Mouse (Mus musculus) embryonic facial prominence, embryonic 12.5 days (tissue): ENCODE results near the gene Nfkbid. TPM values are rescaled to one million over a fixed set of nuclear protein-coding genes. Genes with fewer than 3 reads are reported as not detected.

Experiments
- ATAC-seq: fragments of 200-750 bp; cut with Nextera tagmentation; 2 replicates; pipeline ENCODE4 v1.8.0; 2017; ENCODE audit not compliant: insufficient number of reproducible peaks, insufficient read depth, low FRiP score, low TSS enrichment
- H3K27ac ChIP-seq: fragments of 300-500 bp; sonication (generic); 2 replicates; pipeline ENCODE4 v1.5.1; 2016; ENCODE audit warnings: mild to moderate bottlenecking
- H3K27me3 ChIP-seq: fragments of 300-500 bp; sonication (generic); 2 replicates; pipeline ENCODE4 v1.6.1; 2016; ENCODE audit warnings: mild to moderate bottlenecking, moderate library complexity
- H3K36me3 ChIP-seq: fragments of 300-500 bp; sonication (generic); 2 replicates; pipeline ENCODE4 v1.6.1; 2016; ENCODE audit warnings: mild to moderate bottlenecking
- H3K4me1 ChIP-seq: fragments of 300-500 bp; sonication (generic); 2 replicates; pipeline ENCODE4 v1.6.1; 2016
- H3K4me2 ChIP-seq: fragments of 300-500 bp; sonication (generic); replicated peaks from 2 replicates; pipeline ENCODE4 v1.6.1; 2016; ENCODE audit warnings: mild to moderate bottlenecking, moderate library complexity
- H3K4me3 ChIP-seq: fragments of 300-500 bp; sonication (generic); 2 replicates; pipeline ENCODE4 v1.5.1; 2016; ENCODE audit warnings: mild to moderate bottlenecking
- H3K9ac ChIP-seq: fragments of 300-500 bp; sonication (generic); 2 replicates; pipeline ENCODE4 v1.6.1; 2016; ENCODE audit warnings: mild to moderate bottlenecking, moderate library complexity
- H3K9me3 ChIP-seq: fragments of 300-500 bp; sonication (generic); 2 replicates; pipeline ENCODE4 v1.6.1; 2016; ENCODE audit warnings: mild to moderate bottlenecking, moderate library complexity
- WGBS: fragments of 180-500 bp; shearing (Covaris S2); methylation state at CpG from one replicate; pipeline ENCODE4 v1.1.7; 2016; 5-methylcytosine and 5-hydroxymethylcytosine counted together
- polyA plus RNA-seq: library from polyadenylated mRNA; unstranded; fragments of >200 nt; fragmentation: Nextera tagmentation; extraction: Ambion mirVana; gene quantifications from 2 replicates; pipeline ENCODE4 v1.2.1, GENCODE M21; 2016

The Nfkbid gene
- polyA plus RNA-seq, 1 experiment from 2014 or later, result 2.1 TPM

DNA sequence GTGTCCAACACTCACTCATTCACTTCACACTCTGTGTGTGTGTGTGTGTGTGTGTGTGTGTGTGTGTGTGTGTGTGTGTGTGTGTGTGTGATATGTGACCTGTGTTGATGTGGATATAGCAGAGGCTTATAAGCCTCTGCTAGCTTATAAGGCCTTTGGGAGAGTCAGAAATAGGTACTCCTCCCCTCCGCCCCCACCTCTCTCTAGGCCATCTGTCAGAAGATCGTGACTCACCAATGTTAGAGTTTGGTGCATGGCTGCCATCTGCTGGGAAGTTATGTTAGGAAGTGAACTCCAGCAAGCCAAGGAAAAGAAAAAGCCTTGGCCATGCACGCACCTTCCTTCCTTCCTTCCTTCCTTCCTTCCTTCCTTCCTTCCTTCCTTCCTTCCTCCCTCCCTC is 10.3 kb downstream of the Nfkbid start:
- WGBS, result 17% methylated on average over 3 of the region's 3 CpGs
- ATAC-seq, result no peak
- H3K9ac ChIP-seq, result no peak overlapping the region
- H3K27me3 ChIP-seq, result peaks cover 12% of the 10 kb centered on the region; the same call in 1 of the 2 replicates
- peaks cover 15% of the 10 kb centered on the region for H3K36me3 ChIP-seq
- H3K27ac ChIP-seq, result no peak overlapping the region
- H3K4me1 ChIP-seq, result no peaks in the 10 kb centered on the region
- H3K4me2 ChIP-seq, result no peak overlapping the region
- H3K4me3 ChIP-seq, result no peak overlapping the region
- no peaks in the 10 kb centered on the region for H3K9me3 ChIP-seq

DNA sequence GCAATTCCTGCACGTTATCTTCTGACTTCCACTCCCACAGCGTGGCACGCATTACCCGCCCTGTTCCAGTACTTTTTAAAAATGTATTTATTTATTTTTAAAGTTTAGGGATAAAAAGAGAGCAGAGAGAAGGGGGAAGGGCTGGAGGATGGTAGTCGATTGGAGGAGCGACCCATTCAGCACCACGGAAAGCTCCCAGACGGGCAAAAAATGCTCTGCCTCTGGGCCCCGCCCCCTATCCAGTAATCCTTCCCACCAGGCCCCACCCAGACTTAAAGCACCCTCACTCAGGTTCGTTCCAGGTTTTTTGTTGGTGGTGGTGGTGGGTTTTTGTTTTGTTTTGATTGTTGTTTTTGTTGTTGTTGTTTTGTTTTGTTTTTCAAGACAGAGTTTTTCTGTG is 12.7 kb downstream of the Nfkbid start:
- Histone ChIP-seq H3K4me3 (no peak overlapping the region), H3K4me2 (no peak overlapping the region), H3K27me3 (peaks cover 23% of the 10 kb centered on the region), H3K4me1 (no peaks in the 10 kb centered on the region), H3K9ac (no peak overlapping the region), H3K9me3 (no peaks in the 10 kb centered on the region), H3K36me3 (peaks cover 8% of the 10 kb centered on the region; the same call in 1 of the 2 replicates), H3K27ac (no peak overlapping the region)
- 3% methylated on average over 10 of the region's 10 CpGs for WGBS
- ATAC-seq, result no peak

DNA sequence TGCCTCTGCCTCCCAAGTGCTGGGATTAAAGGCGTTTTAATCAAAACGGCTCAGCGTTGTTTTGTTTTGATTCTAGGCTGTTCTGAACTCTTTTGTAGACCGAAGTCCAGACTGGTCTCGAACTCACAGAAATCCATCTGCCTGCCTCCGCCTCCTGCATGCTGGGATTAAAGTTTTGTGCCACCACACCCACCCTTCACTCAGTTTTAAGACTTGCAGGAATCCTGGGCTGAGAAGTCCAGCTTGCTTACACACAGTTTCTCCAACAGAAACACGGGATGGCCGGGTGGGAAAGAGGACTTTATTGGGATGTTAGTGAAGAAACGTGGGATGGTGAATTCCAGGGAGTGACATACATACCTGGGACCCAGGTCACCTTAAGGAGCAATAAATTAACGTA is 13.2 kb downstream of the Nfkbid start:
- 70% methylated on average over 10 of the region's 10 CpGs for WGBS
- ATAC-seq, result no peak
- Histone ChIP-seq H3K27me3 (peaks cover 25% of the 10 kb centered on the region), H3K9me3 (no peaks in the 10 kb centered on the region), H3K4me2 (no peak overlapping the region), H3K27ac (no peak overlapping the region), H3K36me3 (peaks cover 8% of the 10 kb centered on the region; the same call in 1 of the 2 replicates), H3K9ac (no peak overlapping the region), H3K4me3 (no peak overlapping the region), H3K4me1 (no peaks in the 10 kb centered on the region)

DNA sequence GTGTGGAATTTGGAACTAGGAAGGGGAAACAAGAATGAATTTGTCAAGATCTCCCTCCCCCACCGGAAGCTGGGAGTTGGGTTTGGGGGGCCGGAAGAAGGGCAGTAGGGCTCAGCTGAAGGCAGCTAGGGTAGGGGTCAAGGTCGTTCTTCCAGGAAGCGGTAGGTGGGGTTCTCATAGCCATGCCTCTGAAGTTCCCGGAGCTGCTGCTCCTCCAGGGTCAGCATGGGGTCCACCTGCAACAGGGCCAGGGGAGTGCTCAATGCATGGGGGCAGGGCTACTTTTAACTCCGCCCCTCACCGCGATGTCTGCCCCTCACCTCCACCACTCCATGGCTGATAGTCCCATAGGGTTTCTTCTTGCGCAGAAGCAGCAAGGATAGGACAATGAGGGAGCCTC is 13.6 kb downstream of the Nfkbid start:
- no peaks in the 10 kb centered on the region for H3K9me3 ChIP-seq
- H3K4me3 ChIP-seq, result no peak overlapping the region
- no peak overlapping the region for H3K4me2 ChIP-seq
- WGBS, result 46% methylated on average over 9 of the region's 9 CpGs
- no peaks in the 10 kb centered on the region for H3K4me1 ChIP-seq
- peaks cover 29% of the 10 kb centered on the region for H3K27me3 ChIP-seq
- peaks cover 8% of the 10 kb centered on the region; the same call in 1 of the 2 replicates for H3K36me3 ChIP-seq
- ATAC-seq, result no peak
- no peak overlapping the region for H3K9ac ChIP-seq
- no peak overlapping the region for H3K27ac ChIP-seq

DNA sequence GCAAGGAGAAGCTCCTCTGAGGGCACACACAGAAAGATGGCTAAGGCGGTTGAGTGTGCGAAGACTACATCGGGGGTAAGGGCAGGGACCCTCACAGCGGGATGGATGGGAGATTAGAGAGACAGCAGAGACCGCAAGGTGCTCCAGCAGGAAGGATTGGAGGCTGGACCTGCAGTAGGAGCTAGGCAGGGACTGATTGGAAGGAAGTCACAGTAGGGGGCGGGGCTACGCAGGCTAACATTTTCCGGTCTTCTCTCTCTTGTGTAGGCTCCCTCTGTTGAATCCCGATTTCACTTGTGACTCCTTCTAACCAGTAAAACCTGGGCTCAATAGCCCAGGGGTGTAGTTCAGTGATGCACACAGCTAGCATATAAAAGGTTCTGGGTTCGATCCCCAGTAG is 15.3 kb downstream of the Nfkbid start:
- peaks cover 8% of the 10 kb centered on the region; the same call in 1 of the 2 replicates for H3K36me3 ChIP-seq
- H3K9ac ChIP-seq, result no peak overlapping the region
- peaks cover 32% of the 10 kb centered on the region for H3K27me3 ChIP-seq
- H3K4me1 ChIP-seq, result no peaks in the 10 kb centered on the region
- ATAC-seq, result no peak
- WGBS, result 16% methylated on average over 10 of the region's 10 CpGs
- no peak overlapping the region for H3K27ac ChIP-seq
- H3K9me3 ChIP-seq, result no peaks in the 10 kb centered on the region
- H3K4me3 ChIP-seq, result no peak overlapping the region
- no peak overlapping the region for H3K4me2 ChIP-seq

DNA sequence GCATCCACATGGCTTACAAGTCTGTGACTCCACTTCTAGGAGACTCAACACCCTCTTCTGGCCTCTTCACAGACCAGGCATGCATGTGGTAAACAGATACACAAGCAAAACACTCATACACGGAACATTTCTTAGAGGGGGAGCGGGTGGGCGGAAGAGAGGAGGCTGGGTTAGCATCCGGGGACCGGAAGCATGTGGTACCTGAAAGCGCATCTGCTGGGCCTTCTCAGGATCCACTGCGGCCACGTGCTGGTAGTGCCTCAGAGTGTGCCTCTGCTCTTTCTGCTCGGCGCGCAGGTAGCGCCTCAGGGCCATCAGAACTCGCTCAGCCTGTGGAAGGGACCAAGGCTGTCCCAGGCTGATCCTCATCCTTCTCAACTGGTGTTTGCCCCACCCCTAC is 18.2 kb downstream of the Nfkbid start:
- H3K9me3 ChIP-seq, result no peaks in the 10 kb centered on the region
- H3K4me2 ChIP-seq, result no peak overlapping the region
- no peak overlapping the region for H3K27ac ChIP-seq
- H3K36me3 ChIP-seq, result peaks cover 20% of the 10 kb centered on the region; the same call in 1 of the 2 replicates
- H3K27me3 ChIP-seq, result peaks cover 58% of the 10 kb centered on the region
- no peak overlapping the region for H3K4me3 ChIP-seq
- H3K9ac ChIP-seq, result no peak overlapping the region
- WGBS, result 70% methylated on average over 13 of the region's 13 CpGs
- no peak for ATAC-seq
- H3K4me1 ChIP-seq, result peaks cover 8% of the 10 kb centered on the region; the same call in 1 of the 2 replicates

DNA sequence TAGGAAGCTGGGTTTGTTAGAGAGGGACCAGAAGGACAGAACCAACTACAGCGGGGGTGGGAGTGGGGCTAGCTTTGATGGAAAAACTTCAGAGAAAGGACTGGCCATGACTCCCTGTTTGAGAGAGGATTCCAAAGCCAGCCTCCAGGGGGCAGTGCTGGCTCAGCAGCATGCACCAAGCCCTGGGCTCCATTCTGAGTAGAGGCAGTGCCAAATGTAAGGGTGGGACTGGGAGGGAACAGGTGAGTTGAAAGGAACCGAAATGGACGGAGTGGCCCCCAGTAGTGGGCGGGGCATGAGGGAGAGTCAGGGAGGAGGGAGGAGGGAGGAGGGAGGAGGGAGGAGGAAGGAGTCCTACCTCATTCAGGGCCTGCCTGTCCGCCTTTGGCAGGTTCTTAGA is 19.2 kb downstream of the Nfkbid start:
- Histone ChIP-seq H3K4me1 (peaks cover 8% of the 10 kb centered on the region; the same call in 1 of the 2 replicates), H3K4me2 (no peak overlapping the region), H3K27me3 (peaks cover 56% of the 10 kb centered on the region), H3K4me3 (no peak overlapping the region), H3K9me3 (no peaks in the 10 kb centered on the region), H3K27ac (no peak overlapping the region), H3K36me3 (peaks cover 15% of the 10 kb centered on the region; the same call in 1 of the 2 replicates), H3K9ac (no peak overlapping the region)
- WGBS, result 49% methylated on average over 2 of the region's 5 CpGs
- no peak for ATAC-seq

DNA sequence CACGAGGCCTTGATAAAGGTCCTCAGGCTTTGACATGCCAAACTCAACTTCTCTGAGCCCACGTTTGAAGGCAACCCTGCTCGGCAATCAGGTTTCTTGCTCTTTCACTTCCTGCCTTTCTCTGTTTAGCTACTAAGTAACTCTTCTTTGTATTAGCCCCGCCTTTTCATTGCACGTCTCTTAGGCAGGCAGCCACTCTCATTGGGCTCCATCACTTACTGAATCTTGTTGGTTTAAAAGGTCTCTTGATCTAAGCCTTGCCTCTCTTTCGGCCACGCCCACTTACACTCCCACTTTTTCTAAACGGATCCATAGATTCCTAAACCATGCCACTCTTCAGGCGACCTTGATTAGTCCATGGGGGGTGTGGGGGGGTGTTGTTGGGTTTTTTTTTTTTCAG is 22.2 kb downstream of the Nfkbid start:
- H3K27me3 ChIP-seq, result peaks cover 51% of the 10 kb centered on the region
- WGBS, result 26% methylated on average over 9 of the region's 9 CpGs
- peak overlapping the region; percentile 73 for H3K4me2 ChIP-seq
- no peak for ATAC-seq
- H3K9me3 ChIP-seq, result peaks cover 2% of the 10 kb centered on the region; the same call in 1 of the 2 replicates
- no peak overlapping the region for H3K27ac ChIP-seq
- peak overlapping the region; percentile 78; the same call in 1 of the 2 replicates for H3K4me3 ChIP-seq
- H3K4me1 ChIP-seq, result peaks cover 8% of the 10 kb centered on the region; the same call in 1 of the 2 replicates
- no peak overlapping the region for H3K9ac ChIP-seq
- 0 out of 2 replicates have a peak, but pooled peaks cover 12% of the 10 kb centered on the region for H3K36me3 ChIP-seq

DNA sequence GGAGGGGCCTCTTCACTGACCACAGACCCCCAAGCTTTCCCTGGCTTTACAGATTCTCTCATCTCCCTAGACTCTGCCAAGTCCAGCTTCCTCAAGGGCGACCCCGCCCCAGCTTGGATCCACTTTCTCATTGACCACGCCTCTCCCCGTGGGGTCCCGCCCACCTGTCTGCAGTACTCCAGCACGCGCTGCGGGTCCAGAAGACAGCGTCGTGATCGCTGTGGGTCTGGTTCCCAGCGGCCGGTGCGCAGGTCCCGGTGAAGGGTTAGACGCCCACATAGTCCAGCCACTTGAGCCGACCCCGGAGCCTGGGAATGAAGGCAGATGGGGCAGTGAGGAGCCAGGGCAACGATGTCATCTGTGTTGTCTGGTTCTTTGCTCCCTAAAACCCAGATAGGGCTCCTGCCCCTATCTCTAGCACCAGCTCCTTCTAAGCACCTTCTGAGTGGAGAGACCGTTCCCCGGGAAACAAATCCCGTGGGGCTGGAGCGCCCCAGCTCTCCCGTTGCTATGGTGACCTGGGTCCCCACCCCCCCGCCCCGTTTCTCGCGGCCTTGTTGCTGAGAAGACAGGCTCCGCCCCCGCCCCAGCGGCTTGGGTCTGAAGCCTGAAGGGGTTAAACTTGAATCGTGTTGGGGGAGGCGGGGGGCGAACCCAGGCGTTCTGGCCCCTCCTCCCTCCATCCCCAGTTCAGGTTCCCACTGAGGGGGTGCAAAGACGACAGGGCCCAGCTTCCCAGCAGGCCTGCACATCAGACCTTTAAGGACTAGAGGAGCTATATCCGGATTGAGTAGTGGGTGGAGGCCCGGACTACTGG is 22.8 kb downstream of the Nfkbid start:
- Histone ChIP-seq H3K36me3 (0 out of 2 replicates have a peak, but pooled peaks cover 12% of the 10 kb centered on the region), H3K4me2 (peak overlapping the region; percentile 73), H3K4me1 (peaks cover 8% of the 10 kb centered on the region; the same call in 1 of the 2 replicates), H3K27ac (peak overlapping the region; percentile 50; the same call in 1 of the 2 replicates), H3K9me3 (peaks cover 2% of the 10 kb centered on the region; the same call in 1 of the 2 replicates), H3K4me3 (peak overlapping the region; percentile 78), H3K27me3 (peaks cover 45% of the 10 kb centered on the region), H3K9ac (peak overlapping the region; percentile 77)
- ATAC-seq, result peak; percentile 17; the same call in 1 of the 2 replicates
- WGBS, result under 1% methylated on average over 38 of the region's 38 CpGs

DNA sequence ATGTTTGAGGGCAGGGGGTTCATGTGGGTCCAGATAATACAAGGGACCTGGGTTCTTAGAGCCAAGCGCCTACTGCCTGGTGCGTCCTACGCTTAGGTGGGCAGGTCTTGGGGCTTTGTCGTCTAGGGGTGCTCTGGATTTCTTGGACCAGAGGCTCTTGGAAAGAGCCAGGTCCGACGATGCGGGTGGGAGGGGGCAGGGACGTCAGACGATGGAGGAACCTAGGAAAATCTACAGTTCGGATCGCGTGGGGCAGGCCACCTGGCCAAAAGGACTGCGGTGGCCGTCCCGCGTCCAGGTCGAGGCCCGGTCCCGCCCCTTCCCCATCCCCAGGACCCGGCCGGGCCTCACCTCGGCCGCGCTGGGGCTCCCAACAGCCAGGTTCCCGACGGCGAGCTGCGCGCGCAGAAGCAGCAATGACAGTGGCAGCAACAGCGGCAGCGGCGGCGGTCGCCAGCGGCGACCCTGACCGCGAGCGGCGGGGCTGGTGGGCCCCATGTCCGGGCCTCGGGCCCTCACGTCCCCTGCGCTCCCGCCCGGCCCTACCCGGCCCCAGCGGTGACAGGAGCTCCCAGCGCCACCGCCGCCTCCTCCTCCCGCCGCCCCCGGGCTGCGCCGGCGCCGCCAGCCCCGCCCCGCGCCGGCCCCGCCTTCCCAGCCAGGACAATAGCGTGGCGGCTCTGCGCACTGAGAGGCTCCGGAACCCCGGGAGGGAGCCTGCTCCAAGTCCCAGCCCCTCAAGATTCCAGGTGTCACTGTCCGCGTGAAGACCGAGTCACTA is 23.6 kb downstream of the Nfkbid start, which contains the start of gene Aplp1:
Aplp1 (minus strand) TSS at position 565 of the 781 bp plus-strand sequence.
- Histone ChIP-seq H3K4me2 (peak within 1 kb of the TSS; percentile 73), H3K4me1 (peaks cover 8% of the 10 kb centered on the region; the same call in 1 of the 2 replicates)

DNA sequence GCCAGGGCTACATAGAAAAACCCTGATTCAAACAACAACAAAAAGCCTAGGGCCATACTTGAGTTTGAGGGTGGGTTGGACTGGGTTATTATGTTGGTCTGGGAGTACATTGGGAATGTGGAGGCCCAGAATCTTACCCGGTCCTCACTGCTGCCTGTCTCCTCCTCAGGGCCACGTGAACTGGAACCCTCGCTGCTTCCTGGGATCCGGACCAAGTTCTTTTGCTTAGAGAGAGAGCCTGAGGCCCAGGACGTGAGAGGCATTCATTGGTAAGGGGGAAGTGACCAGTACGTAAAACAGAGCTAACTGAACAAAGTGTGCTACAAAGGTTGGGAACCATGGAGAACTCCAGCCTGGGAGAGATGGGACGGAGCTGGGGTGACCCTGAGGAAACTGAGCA is 28.7 kb downstream of the Nfkbid start:
- Histone ChIP-seq H3K36me3 (no peaks in the 10 kb centered on the region), H3K27ac (no peak overlapping the region), H3K27me3 (peaks cover 60% of the 10 kb centered on the region), H3K9me3 (peaks cover 2% of the 10 kb centered on the region; the same call in 1 of the 2 replicates), H3K4me3 (no peak overlapping the region), H3K4me2 (no peak overlapping the region), H3K9ac (no peak overlapping the region), H3K4me1 (no peaks in the 10 kb centered on the region)
- WGBS, result 63% methylated on average over 7 of the region's 7 CpGs
- no peak for ATAC-seq

More for the DNA sequence above, 23.6 kb downstream of the Nfkbid start, which contains the start of gene Aplp1:
- H3K9me3 ChIP-seq, result peaks cover 2% of the 10 kb centered on the region; the same call in 1 of the 2 replicates
- 1% methylated on average over 71 of the region's 72 CpGs for whole genome bisulfite sequencing
- peaks cover 44% of the 10 kb centered on the region for H3K27me3 ChIP-seq
- peak within 1 kb of the TSS; percentile 78 for H3K4me3 ChIP-seq
- peak within 1 kb of the TSS; percentile 77 for H3K9ac ChIP-seq
- peak; percentile 58 for ATAC-seq
- H3K36me3 ChIP-seq, result 0 out of 2 replicates have a peak, but pooled peaks cover 12% of the 10 kb centered on the region
- H3K27ac ChIP-seq, result peak within 1 kb of the TSS; percentile 50
